Mouse (Mus musculus): ENCODE measurements around the gene Dach1. TPM values are rescaled to one million over a fixed set of nuclear protein-coding genes. Genes with fewer than 3 reads are reported as not detected.

Dach1 gene
- total RNA-seq (2021) = 1 to 10 TPM; 2.5 to 3.0 TPM
- long read RNA-seq, experiment 1 = 0 reads
- long read RNA-seq, experiment 2, partial matches to known transcripts = 1 of 1 reads
- long read RNA-seq, experiment 2, other reads (novel, unspliced or antisense) = 0 of 1 reads

DNA sequence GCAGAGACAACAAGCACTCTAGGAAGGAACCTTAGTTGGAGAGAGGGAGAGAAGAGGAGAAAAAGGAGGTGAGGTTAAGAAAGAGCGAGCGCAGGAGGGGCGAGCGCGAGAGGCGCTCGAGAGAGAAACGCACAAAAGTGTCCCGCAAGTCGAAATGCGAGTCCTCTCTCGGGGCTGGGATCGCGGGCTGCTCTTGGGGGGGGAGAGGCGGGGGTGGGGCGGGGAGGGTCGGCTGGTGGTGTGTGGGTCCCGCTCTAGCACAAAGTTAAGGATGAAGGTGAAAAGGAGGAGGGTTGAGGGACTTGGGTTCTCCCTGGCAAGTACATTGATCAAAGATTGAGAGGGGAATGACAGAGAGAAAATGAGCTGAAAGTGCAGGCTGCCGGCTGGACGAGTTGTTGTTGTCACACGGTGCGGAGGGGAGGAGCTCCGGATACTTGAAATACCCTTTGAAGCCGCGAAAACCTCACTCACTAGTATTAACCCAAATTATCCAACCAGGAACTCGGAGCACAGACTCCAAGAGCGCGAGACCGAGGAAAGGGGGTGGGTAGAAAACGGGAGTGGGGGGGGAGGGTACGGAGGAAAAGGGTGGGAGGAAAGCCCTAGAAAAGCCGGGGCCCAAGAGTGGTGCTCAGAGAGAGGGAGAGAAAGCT lies at the start of gene Dach1:
Gene Dach1, minus strand, starts transcription at position 345 of the 656 bp plus-strand sequence.
- peak; percentile 26 to 35 for DNase-seq (ENCODE audit: low spot score in 2 of 2)

DNA sequence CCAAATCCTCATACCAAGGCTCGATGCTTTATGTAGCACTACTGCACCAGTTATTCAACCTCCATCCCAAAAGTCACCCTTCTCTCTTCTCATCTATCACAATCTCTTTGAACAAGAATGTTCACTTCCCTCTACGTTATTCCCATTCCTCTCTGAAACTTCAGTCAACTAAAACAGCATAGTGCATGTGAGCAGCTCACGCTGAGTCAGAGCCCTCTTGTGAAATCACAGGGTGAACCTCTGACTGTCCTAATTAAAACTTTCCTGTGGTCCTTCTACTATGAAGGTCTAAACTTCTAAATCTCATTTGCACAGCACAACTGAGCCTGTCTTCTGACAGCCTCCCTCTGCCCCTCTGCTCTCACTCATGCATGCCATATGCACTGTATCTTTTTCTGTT lies 30.5 kb upstream of the Dach1 start:
- DNase-seq (ENCODE audit: low spot score in 2 of 2) = no peak

DNA sequence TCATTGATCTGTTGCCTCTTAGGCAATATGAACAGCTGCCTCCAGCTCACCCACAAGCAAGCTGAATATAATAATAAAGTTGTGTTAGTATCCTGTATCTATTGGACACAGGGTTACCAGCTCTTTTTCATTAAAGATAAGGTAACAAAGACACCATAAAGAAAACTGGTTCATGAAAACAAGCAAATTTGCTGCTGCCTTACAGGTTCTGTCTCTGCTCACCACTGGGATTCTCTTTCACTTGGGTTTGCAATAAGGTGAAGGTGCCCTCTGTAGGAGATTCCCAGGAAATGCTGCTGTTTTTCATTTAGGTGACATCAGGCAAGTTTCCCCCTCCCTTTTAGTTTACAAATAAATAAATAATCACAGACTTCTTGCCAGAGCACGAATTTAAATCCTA lies 12.0 kb upstream of the Dach1 start:
- no peak for DNase-seq (ENCODE audit: low spot score in 2 of 2)

DNA sequence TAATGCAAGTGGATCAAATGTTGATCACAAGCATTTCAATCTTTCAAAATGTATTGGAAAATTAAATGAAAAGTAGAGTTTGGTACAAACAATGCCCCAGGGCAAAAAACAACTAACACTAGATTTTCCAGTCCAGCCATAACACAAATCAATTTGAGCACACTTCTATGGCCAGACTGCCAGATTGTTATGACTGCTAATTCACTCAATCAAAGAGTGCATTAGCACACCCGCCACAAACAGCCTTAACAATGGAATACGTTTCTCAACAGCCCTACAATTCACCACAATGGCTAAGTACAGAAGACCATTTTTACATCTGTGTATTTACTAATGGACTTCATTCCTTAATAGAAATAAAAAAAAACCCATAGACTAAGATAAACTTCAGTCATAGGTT lies 4.3 kb upstream of the Dach1 start:
- DNase-seq (ENCODE audit: low spot score in 2 of 2) = no peak

DNA sequence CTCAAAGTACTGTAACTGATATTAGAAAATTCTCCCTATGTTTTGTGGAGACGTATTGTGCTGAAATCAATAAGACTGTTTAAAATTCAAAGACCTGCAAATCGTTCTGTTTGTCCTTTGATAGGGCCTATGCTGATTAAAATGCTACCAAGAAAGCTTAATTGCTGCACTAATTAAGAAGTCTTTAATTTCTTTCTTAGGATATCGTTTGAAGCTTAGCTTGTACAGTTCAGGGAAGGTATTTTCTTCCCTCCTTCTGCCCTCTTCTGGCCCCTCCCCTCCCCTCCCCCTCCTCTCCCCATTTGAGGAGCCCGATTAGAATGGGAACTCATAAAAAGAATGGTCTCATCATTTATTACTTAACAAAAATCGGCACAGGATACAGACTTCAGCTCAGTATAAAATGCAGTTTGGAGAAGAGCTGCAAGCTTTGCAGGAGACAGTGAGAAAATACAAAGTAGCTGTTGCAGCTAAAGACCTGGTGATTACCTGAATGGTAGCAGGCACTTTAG lies 2.9 kb upstream of the Dach1 start:
- no peak for DNase-seq (ENCODE audit: low spot score in 2 of 2)

DNA sequence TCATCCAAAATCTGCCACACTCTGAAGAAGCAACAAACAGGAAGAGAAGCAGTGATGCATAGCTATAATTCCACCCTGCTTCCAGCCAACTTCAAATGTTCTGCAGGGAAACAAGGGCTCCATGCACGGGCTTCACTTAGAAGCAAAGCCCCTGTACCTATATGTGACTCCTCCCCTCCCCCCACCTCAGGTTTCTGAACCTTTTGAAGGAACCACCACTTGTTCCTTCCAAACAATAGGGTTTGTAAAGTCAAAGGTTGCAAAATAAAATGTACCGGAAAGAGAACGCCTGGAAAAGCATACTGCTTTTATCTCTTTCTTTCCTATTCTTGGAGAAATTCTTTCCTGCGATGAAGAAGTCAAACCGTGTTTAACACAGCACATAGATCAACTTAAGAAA lies 2.3 kb upstream of the Dach1 start:
- no peak for DNase-seq (ENCODE audit: low spot score in 2 of 2)

DNA sequence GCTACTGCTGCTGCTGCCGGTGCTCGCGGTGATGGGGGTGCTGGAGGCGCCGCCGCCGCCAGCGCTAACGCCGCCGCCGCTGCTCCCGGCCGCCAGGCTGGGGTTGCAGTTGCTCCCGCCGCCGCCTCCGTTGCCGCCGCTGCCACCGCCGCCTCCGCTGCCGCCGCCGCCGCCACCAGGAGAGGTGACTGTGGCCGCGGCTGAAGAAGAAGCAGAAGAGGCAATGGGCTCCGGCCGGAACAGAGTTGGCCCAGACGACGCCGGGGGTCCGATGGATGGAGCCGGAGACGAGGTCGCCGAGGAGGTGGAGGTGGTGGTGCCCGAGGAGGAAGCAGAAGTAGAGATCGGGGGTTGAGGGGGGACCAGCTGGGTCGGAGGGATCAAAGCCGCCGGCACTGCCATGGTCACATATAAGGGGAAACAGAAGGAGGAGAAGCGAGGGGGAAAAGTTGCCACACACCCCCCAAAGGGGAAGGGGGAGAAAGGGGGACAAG lies 610 bp downstream of the Dach1 start:
- peak; percentile 40 to 47 for DNase-seq (ENCODE audit: low spot score in 2 of 2)

DNA sequence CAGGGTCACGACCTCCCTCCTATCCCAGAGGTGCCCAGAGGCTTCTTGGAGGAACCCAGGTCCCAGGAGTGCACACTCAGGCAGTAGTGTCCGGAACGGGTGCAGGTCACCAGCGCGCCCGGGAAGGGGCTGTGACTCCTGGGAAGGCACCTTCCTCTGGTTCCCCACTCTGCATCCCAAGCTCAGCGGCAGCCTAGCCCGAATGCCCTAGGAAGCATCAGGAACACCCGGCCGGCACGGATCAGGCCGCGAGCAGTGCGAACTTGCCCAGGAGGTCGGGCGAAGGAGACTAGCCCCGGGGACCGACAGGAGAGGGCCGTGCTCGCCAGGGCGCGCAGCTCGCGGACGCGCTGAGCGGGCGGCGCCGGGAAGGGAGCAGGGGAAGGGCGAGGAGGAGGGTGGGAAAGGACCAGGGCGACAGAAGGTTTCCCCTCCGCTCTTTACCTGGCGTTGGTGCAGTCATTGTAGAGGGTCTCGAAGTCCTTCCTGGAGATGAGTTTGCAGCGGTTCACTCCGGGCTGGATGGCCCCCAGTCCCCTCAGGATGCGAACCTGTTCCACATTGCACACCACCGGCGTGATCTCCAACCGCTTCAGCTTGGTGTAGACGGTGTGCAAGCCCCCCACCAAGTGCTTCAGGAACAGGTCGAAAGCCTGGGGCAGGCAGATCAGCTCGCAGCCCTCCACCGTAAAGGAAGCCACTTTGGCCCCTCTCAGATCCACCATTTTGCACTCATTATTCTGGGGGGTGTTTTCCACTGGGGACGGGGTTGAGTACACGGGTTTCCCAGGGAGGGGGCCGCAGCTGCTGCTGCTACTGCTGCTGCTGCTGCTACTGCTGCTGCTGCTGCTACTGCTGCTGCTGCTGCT lies 1.3 kb downstream of the Dach1 start:
- peak; percentile 38 to 52 for DNase-seq (ENCODE audit: low spot score in 2 of 2)

DNA sequence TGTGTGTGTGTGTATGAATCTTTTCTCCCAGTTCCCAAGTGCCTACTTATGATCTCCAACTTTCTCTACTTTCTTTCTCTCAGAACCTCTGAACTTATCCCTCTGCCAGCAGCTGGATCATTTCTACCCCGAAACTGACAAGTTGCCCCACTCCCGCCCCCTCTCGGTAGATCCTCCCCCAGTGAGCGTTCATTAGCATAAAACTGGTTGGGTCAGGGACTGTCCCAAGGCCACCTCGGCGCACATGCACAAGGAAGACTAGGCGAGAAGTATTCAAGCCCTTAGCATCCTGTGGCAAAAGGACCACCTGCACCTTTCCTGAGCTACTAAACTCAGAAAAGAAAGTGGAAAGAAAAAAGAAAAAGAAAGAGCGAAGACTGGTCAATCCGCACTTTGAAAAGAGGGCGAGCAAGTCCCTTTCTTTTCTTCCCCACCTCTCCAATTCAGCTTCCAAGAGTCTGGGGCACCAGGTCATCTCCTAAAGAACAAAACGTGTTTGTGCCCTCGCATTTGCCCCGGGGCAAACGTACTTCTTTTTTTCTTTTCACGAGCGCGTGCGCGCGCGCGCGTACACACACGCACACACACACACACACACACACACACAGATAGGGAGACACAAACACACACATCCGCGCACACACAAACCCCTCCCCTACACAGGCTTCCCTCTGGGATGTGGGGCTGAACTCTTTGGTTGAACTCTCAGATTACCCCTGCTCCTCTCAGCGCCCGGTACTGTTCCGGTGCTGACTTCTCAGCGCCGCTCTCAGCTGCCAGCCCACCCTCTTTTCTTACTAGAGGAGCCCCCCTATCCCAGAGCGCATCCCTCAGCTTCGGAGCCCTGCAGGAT lies 2.2 kb downstream of the Dach1 start:
- peak; percentile 27 to 51 for DNase-seq (ENCODE audit: low spot score in 2 of 2)

DNA sequence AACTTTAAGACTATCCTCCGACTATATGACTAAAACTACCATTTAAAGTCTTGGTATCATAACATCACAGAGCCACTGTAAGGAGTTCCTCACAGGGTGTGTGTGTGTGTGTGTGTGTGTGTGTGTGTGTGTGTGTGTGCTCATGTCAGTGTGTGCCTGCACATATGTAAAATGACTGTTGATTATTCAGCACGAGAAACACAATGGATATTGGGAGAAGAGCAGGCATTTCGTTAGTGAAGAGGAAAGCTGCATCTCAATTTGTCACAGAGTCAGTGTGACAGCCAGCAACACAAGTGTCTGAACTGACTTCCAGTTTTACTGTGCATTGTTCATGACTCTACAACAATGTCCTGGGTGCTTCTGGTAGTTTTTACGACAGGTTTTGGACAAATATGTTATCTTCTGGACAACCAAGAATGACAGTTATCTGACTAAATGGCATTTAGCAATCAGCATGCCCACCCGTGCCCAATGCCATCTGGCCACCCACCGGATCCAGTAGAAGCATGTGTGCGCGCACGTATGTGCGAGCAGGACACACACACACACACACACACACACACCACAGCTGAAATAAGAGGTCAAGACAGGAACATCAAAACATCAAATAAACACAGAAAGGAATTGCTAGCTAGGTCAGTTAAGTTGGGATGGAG lies 3.1 kb downstream of the Dach1 start:
- no peak for DNase-seq (ENCODE audit: low spot score in 2 of 2)

DNA sequence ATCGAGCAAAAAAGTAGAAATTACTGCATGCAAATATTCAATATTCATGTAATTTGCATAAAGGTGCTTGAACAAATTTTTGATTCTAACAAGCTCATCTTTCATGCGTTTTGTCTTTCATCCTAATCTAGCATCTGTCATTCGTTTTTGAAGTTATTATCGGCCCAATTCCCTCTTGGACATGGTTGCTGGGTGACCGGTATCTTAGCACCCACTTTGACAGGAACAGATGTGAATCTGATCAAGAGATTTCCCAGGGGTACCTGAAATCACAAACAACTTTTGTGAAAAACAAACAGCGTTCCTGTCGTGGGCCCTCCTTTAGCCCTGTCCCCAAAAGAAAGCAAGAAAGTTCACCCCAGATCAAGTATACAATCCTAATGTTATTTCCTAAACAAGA lies 12.8 kb downstream of the Dach1 start:
- DNase-seq (ENCODE audit: low spot score in 2 of 2) = no peak

DNA sequence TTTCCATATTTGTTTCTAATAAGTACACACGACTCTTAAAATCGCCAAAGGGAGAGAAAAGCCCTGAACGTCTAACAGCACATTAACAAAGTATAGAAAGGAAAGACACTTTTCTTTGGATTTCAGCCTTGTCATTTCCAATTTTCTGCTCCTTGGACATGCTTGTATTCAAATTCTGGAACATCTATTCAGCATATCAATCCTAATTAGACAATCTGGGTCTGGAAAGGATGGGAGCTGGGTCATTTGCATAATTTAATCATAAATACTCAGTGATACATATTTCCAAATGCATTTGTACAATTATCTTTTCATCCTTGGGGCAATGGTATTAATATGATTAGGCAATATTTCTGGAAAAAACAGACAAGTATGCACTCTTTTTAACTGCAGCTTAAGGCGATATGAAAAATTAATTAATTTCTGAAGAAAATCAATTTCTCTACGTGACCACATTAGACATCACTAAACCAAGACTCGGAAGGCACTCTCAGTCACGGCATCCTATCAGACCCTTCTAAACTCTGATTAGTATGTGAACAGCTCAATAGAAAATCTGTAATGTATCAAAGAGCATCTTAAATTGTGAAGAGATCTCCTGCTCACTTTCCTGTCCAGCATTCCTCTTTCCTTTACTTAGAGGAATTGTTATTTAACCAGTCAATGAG lies 13.7 kb downstream of the Dach1 start:
- DNase-seq (ENCODE audit: low spot score in 2 of 2) = no peak

DNA sequence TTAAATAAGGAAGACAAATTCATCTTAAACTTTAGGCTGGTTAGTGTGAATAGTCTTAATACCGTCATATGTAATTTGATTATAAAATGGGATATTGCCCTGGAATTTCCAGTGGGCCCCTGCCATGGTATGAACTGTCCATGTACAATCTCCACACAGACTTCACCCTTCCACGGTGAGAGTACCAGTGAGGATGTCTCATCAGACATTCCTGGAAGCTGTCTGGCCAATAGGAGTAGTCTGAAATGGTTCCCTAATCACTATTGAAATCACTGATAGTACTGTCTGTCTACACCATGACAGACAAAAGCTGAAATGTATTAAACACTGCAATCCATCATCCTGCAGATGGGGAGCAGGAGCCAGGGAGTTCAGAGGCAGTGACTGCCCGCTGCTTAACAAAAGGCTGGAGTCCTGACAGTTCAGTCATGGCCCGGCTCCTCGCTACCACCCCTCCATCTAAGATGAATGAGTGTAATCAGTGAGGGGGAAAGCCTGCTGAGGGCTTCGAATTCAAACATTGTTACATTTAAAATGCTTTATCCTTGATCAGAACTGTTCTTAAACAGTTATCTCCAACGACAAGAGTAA lies 14.6 kb downstream of the Dach1 start:
- no peak for DNase-seq (ENCODE audit: low spot score in 2 of 2)

DNA sequence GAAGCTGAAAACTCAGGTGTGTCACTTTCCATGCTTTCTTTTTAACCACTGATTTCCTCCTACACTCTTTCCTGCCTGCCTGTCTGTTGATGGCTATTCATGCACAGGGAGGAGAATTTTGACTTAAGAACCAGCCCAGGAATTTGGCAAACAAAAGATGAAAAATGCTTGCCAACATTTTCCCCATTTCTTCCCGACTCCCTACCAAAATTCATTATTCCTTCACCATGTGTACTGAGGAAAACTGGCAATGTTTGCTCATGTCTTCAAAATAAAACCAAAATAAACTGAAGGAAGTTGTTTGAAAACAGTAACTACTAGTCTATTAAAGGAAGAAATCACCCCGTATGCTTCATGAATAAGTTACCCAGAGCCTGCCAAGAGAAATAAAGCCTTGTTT lies 27.8 kb downstream of the Dach1 start:
- DNase-seq (ENCODE audit: low spot score in 2 of 2) = no peak

DNA sequence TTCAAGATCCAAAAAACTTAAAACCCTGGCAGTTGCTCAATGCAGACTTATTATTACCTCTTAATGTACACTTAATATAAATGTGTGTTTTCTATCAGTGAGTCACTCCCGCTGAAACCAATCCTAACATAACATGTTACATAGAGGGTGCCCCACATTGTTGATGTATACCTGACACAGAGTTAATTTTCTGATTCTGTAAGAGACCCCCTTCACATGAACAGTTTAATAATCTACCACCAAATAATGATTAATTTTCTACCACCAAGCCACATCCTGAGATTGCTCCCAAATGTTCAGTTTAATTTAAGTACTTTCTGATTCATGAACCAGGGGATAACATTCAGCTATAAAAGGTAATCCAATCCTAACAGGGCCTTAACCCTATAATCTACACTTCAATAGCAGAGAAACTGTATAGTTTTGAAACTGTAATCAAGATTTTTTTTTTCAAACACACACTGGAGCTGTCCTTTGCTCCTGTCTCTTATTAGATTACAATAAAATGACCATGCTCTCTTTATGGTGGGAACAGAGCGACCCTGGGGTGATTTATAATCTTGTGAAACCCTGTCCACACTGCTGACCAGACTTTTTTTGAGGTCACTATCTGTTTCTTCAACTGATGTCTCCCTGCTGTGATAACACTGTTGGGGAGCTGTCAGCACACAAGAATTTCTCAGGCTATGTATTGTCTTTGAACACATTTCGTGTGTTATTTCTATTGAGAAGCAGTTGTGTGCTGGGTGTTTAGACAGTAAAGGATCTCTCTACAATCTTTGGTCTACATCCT lies 30.5 kb downstream of the Dach1 start:
- DNase-seq (ENCODE audit: low spot score in 2 of 2) = no peak

DNA sequence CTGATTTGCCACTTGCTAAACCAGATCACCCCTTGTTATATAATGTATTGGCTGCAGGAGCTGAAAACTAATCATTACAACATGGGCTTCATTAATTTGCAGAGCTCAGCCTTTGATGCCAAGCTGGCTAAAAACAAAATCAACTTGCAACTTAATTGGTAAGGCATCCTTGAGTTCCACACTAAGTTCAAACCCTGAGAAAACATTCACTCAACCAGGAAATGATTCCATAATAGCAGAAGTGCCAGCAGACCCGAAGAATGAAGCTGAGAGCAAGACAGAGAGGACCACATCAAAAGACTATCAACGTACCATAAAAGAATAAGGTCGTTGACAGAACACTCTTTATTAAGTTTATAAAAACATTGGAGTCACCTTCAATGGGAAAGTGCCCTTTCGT lies 35.0 kb downstream of the Dach1 start:
- DNase-seq (ENCODE audit: low spot score in 2 of 2) = no peak

DNA sequence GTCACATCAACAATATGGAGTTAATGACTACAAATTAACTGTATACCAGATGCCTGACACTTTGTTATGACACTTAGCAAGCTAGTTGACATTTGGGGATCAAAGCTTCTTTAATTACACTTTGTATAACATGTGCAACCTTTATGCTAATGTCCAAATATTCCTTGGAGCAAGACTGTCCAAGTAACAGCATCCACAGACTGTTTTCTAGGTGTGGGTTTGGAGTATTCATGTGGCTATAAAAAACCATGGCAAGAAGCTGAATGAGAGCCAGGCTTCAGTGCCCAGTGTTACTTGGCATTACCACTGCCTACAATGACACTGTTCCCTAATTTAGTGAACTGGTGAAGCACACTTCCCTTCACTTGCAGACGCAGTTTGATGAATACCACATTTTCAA lies 46.5 kb downstream of the Dach1 start:
- DNase-seq (ENCODE audit: low spot score in 2 of 2) = no peak

DNA sequence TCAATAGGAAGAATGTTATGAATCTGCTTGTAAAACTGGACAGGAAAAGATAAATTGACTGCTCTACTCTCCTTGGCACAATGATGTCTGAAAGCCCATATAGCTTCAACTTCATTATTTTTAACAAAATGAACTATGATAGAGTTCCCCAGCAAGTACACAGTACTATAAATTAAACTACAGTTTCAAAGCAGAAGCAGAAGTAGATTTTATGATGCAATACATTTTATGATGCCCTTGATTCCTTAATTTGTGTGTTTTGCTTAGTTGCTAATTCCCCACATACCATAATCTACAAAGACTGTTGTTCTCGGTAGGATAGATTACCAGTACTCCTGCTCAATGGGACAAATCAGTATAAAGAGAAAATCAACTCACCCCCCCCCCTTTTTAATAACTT lies 52.9 kb downstream of the Dach1 start:
- no peak for DNase-seq (ENCODE audit: low spot score in 2 of 2)

DNA sequence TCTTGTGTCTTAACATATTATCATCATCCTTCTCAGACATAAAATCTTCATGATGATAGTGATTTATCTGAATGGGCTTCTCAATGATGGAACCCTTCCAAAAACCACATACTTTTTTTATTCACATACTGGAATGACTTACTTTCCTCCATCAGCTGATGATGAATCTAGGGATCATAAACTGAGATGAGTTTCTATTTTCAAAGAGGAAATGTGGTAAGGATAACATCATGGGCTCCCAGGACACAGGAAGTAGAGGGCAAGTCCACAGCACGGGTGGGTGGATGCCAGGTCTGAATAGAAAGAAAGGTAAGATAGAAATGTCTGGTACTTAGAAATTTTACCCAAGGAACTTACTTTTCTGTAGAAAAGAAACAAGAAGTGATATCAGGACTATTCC lies 56.5 kb downstream of the Dach1 start:
- DNase-seq (ENCODE audit: low spot score in 2 of 2) = no peak
